Mouse (Mus musculus): ENCODE measurements around the gene Gpld1. TPM values are rescaled to one million over a fixed set of nuclear protein-coding genes. Genes with fewer than 3 reads are reported as not detected.

Gene Gpld1
- polyA plus RNA-seq, 2 experiments = 3.1 to 5.9 TPM

GRCm38 (mm10) chr13:24920333-24920977, 22.5 kb upstream of the Gpld1 start:
- 20% methylated on average over 5 of the region's 5 CpGs for WGBS (ENCODE audit: insufficient replicate concordance)
- no peaks in the 10 kb centered on the region for H3K4me1 ChIP-seq (replicated peaks; ENCODE audit: control insufficient read depth in 2 of 2, insufficient read depth in 2 of 2, low read length in 1 of 2)
- H3K36me3 ChIP-seq (replicated peaks; ENCODE audit: control insufficient read depth, insufficient read depth, low read depth) = no peaks in the 10 kb centered on the region
- no peak for TF ChIP-seq EP300 (IDR thresholded peaks at IDR 0.05; ENCODE audit: low read depth)
- TF ChIP-seq CTCF (IDR thresholded peaks at IDR 0.05; ENCODE audit: low read depth) = peak; percentile 66
- DNase-seq (ENCODE audit: low read depth in 3 of 3, low spot score in 3 of 3) (peak; percentile 22 to 31 (median 24)), ATAC-seq (ENCODE audit: insufficient read depth) (no peak)
- H3K27ac ChIP-seq = no peak overlapping the region
- no peaks in the 10 kb centered on the region for H3K27me3 ChIP-seq (ENCODE audit: control insufficient read depth, insufficient read depth, low read length)
- H3K4me2 ChIP-seq (ENCODE audit: low read depth) = no peak overlapping the region
- H3K4me3 ChIP-seq (ENCODE audit: insufficient read depth in 1 of 2, low read depth in 2 of 2, low read length in 2 of 2) = no peak overlapping the region
- no peaks in the 10 kb centered on the region for H3K9me3 ChIP-seq (ENCODE audit: control insufficient read depth, low read length)
- no peak overlapping the region for H3K9ac ChIP-seq (replicated peaks)

- Histone ChIP-seq H3K9ac (replicated peaks) (no peak overlapping the region), H3K36me3 (replicated peaks; ENCODE audit: control insufficient read depth, insufficient read depth, low read depth) (no peaks in the 10 kb centered on the region), H3K9me3 (ENCODE audit: control insufficient read depth, low read length) (no peaks in the 10 kb centered on the region), H3K27ac (no peak overlapping the region), H3K4me3 (ENCODE audit: insufficient read depth in 1 of 2, low read depth in 2 of 2, low read length in 2 of 2) (no peak overlapping the region), H3K4me2 (ENCODE audit: low read depth) (no peak overlapping the region), H3K27me3 (ENCODE audit: control insufficient read depth, insufficient read depth, low read length) (no peaks in the 10 kb centered on the region), H3K4me1 (replicated peaks; ENCODE audit: control insufficient read depth in 2 of 2, insufficient read depth in 2 of 2, low read length in 1 of 2) (no peaks in the 10 kb centered on the region)
- no peak for ATAC-seq (ENCODE audit: insufficient read depth)
- WGBS (ENCODE audit: insufficient replicate concordance) = 61% methylated on average over 6 of the region's 6 CpGs
- DNase-seq (ENCODE audit: low read depth in 3 of 3, low spot score in 3 of 3) = no peak
- TF ChIP-seq EP300 (IDR thresholded peaks at IDR 0.05; ENCODE audit: low read depth) = no peak
- TF ChIP-seq CTCF (IDR thresholded peaks at IDR 0.05; ENCODE audit: low read depth) = no peak
Observed at GRCm38 (mm10) chr13:24921281-24921680, 21.7 kb upstream of the Gpld1 start.

- Histone ChIP-seq H3K9me3 (ENCODE audit: control insufficient read depth, low read length) (no peaks in the 10 kb centered on the region), H3K4me2 (ENCODE audit: low read depth) (no peak overlapping the region), H3K4me3 (ENCODE audit: insufficient read depth in 1 of 2, low read depth in 2 of 2, low read length in 2 of 2) (no peak overlapping the region), H3K27ac (no peak overlapping the region), H3K36me3 (replicated peaks; ENCODE audit: control insufficient read depth, insufficient read depth, low read depth) (no peaks in the 10 kb centered on the region), H3K4me1 (replicated peaks; ENCODE audit: control insufficient read depth in 2 of 2, insufficient read depth in 2 of 2, low read length in 1 of 2) (no peaks in the 10 kb centered on the region), H3K27me3 (ENCODE audit: control insufficient read depth, insufficient read depth, low read length) (no peaks in the 10 kb centered on the region), H3K9ac (replicated peaks) (no peak overlapping the region)
- WGBS (ENCODE audit: insufficient replicate concordance) = 66% methylated on average over 5 of the region's 5 CpGs
- TF ChIP-seq EP300 (IDR thresholded peaks at IDR 0.05; ENCODE audit: low read depth) = no peak
- no peak for TF ChIP-seq CTCF (IDR thresholded peaks at IDR 0.05; ENCODE audit: low read depth)
- DNase-seq (ENCODE audit: low read depth in 3 of 3, low spot score in 3 of 3) (no peak), ATAC-seq (ENCODE audit: insufficient read depth) (no peak)
Observed at GRCm38 (mm10) chr13:24923991-24924390, 19.0 kb upstream of the Gpld1 start.

GRCm38 (mm10) chr13:24930591-24930990, 12.4 kb upstream of the Gpld1 start:
- TF ChIP-seq EP300 (IDR thresholded peaks at IDR 0.05; ENCODE audit: low read depth) (no peak), CTCF (IDR thresholded peaks at IDR 0.05; ENCODE audit: low read depth) (no peak)
- Histone ChIP-seq H3K4me3 (ENCODE audit: insufficient read depth in 1 of 2, low read depth in 2 of 2, low read length in 2 of 2) (no peak overlapping the region), H3K27ac (no peak overlapping the region), H3K9ac (replicated peaks) (no peak overlapping the region), H3K9me3 (ENCODE audit: control insufficient read depth, low read length) (no peaks in the 10 kb centered on the region), H3K4me1 (replicated peaks; ENCODE audit: control insufficient read depth in 2 of 2, insufficient read depth in 2 of 2, low read length in 1 of 2) (peaks cover 0 to 3% of the 10 kb centered on the region in 2 experiments; a peak in 1 of 4 replicates), H3K36me3 (replicated peaks; ENCODE audit: control insufficient read depth, insufficient read depth, low read depth) (no peaks in the 10 kb centered on the region), H3K27me3 (ENCODE audit: control insufficient read depth, insufficient read depth, low read length) (no peaks in the 10 kb centered on the region), H3K4me2 (ENCODE audit: low read depth) (no peak overlapping the region)
- no peak for DNase-seq (ENCODE audit: low read depth in 3 of 3, low spot score in 3 of 3)
- no peak for ATAC-seq (ENCODE audit: insufficient read depth)

- Histone ChIP-seq H3K9ac (replicated peaks) (no peak overlapping the region), H3K36me3 (replicated peaks; ENCODE audit: control insufficient read depth, insufficient read depth, low read depth) (no peaks in the 10 kb centered on the region), H3K9me3 (ENCODE audit: control insufficient read depth, low read length) (no peaks in the 10 kb centered on the region), H3K4me1 (replicated peaks; ENCODE audit: control insufficient read depth in 2 of 2, insufficient read depth in 2 of 2, low read length in 1 of 2) (peaks cover 0 to 3% of the 10 kb centered on the region in 2 experiments; a peak in 1 of 4 replicates), H3K4me3 (ENCODE audit: insufficient read depth in 1 of 2, low read depth in 2 of 2, low read length in 2 of 2) (no peak overlapping the region), H3K27ac (no peak overlapping the region), H3K4me2 (ENCODE audit: low read depth) (no peak overlapping the region), H3K27me3 (ENCODE audit: control insufficient read depth, insufficient read depth, low read length) (peaks cover 24% of the 10 kb centered on the region)
- ATAC-seq (ENCODE audit: insufficient read depth) (peak; percentile 61; the same call in 1 of the 2 replicates), DNase-seq (ENCODE audit: low read depth in 3 of 3, low spot score in 3 of 3) (no peak)
- TF ChIP-seq EP300 (IDR thresholded peaks at IDR 0.05; ENCODE audit: low read depth) = peak; percentile 10; the same call in 1 of the 2 replicates
- no peak for TF ChIP-seq CTCF (IDR thresholded peaks at IDR 0.05; ENCODE audit: low read depth)
- WGBS (ENCODE audit: insufficient replicate concordance) = 23% methylated on average over 7 of the region's 7 CpGs
Observed at GRCm38 (mm10) chr13:24933199-24933598, 9.8 kb upstream of the Gpld1 start.

All from liver, embryonic 14.5 days (tissue).